Mouse (Mus musculus): ENCODE data around the gene Maged2. TPM values are rescaled to one million over a fixed set of nuclear protein-coding genes. Genes with fewer than 3 reads are reported as not detected.
"Not testable (repeated sequence)": the region's sequence is repeated elsewhere in the genome, so short reads cannot be mapped to it uniquely, and the experiment has no call there.

Maged2 gene
- polyA plus RNA-seq, 1 experiment from 2014 or later: 415 TPM

- not testable (repeated sequence) for H3K36me3 ChIP-seq (ENCODE audit: control insufficient read depth, insufficient read depth, low read length); H3K27me3 ChIP-seq (ENCODE audit: control insufficient read depth, insufficient read depth, low read length); H3K9me3 ChIP-seq (ENCODE audit: control insufficient read depth, low read length); H3K4me1 ChIP-seq (ENCODE audit: control insufficient read depth, insufficient read depth, low read length); ATAC-seq (ENCODE audit: low FRiP score, low TSS enrichment); H3K4me3 ChIP-seq (replicated peaks; ENCODE audit: low read depth, low read length); H3K9ac ChIP-seq (replicated peaks; ENCODE audit: low read length); H3K27ac ChIP-seq (replicated peaks; ENCODE audit: low read depth, low read length); DNase-seq; H3K4me2 ChIP-seq (ENCODE audit: low read length)
- 88% methylated on average over 1 of the region's 4 CpGs for WGBS
Observed at GRCm38 (mm10) chrX:150800987-150801386, 13.2 kb downstream of the Maged2 start.

GRCm38 (mm10) chrX:150798493-150799177 is 15.5 kb downstream of the Maged2 start:
- not testable (repeated sequence) for H3K9ac ChIP-seq (replicated peaks; ENCODE audit: low read length); DNase-seq; H3K4me2 ChIP-seq (ENCODE audit: low read length); H3K4me3 ChIP-seq (replicated peaks; ENCODE audit: low read depth, low read length); H3K4me1 ChIP-seq (ENCODE audit: control insufficient read depth, insufficient read depth, low read length); H3K27me3 ChIP-seq (ENCODE audit: control insufficient read depth, insufficient read depth, low read length); H3K36me3 ChIP-seq (ENCODE audit: control insufficient read depth, insufficient read depth, low read length); H3K9me3 ChIP-seq (ENCODE audit: control insufficient read depth, low read length); H3K27ac ChIP-seq (replicated peaks; ENCODE audit: low read depth, low read length)
- peak; percentile 72; the same call in 1 of the 2 replicates for ATAC-seq (ENCODE audit: low FRiP score, low TSS enrichment)
- 73% methylated on average over 4 of the region's 10 CpGs for WGBS

Other genes starting within 250 kb of the Maged2 start
- 4.3 and 4.4 TPM in 2 replicates for gene Pfkfb1, start 226.1 kb downstream of the Maged2 start, polyA plus RNA-seq (2014; fragmentation: Nextera tagmentation; extraction: Ambion mirVana)
- gene Apex2, start 224.5 kb downstream of the Maged2 start, polyA plus RNA-seq (2014; fragmentation: Nextera tagmentation; extraction: Ambion mirVana): 18.6 and 19.8 TPM in 2 replicates
- gene Tro, start 156.8 kb downstream of the Maged2 start, polyA plus RNA-seq (2014; fragmentation: Nextera tagmentation; extraction: Ambion mirVana): 100 and 104 TPM in 2 replicates
- gene Gnl3l, start 203.0 kb upstream of the Maged2 start, polyA plus RNA-seq (2014; fragmentation: Nextera tagmentation; extraction: Ambion mirVana): 73.3 and 85.3 TPM in 2 replicates
- 15.7 and 18.4 TPM in 2 replicates for gene Fgd1, start 231.8 kb upstream of the Maged2 start, polyA plus RNA-seq (2014; fragmentation: Nextera tagmentation; extraction: Ambion mirVana)

Measured in midbrain, embryonic 14.5 days (tissue).